ENCODE assay signal across 8 mouse cellular contexts in genomic region chr9:108489702-108490558, GRCm38 (mm10). TPM values are rescaled to one million over a fixed set of nuclear protein-coding genes. Genes with fewer than 3 reads are reported as not detected.
DNase-seq lines count a peak whose midpoint lies in the region; ATAC-seq and TF ChIP-seq lines count a peak whose summit lies in the region.

No protein-coding gene starts in this region.

- no peaks in the 10 kb centered on the region for H3K9me3 ChIP-seq in kidney, postnatal 0 days (replicated peaks; ENCODE audit: low read length)
- no peaks in the 10 kb centered on the region for H3K9me3 ChIP-seq in hindbrain, embryonic 14.5 days (ENCODE audit: control insufficient read depth, low read length)
- no peaks in the 10 kb centered on the region for H3K9me3 ChIP-seq in midbrain, embryonic 15.5 days

- TF ChIP-seq CTCF in kidney, postnatal 0 days (IDR thresholded peaks at IDR 0.05; ENCODE audit: low read depth) = no peak

- peaks cover 73% of the 10 kb centered on the region for H3K36me3 ChIP-seq in kidney, postnatal 0 days (ENCODE audit: insufficient read depth, low read length)
- peaks cover 38% of the 10 kb centered on the region for H3K36me3 ChIP-seq in hindbrain, embryonic 14.5 days (replicated peaks; ENCODE audit: control insufficient read depth, insufficient read depth)
- peaks cover 22% of the 10 kb centered on the region for H3K36me3 ChIP-seq in midbrain, embryonic 15.5 days (replicated peaks)

- no peak for DNase-seq in kidney, postnatal 0 days (ENCODE audit: low spot score)
- no peak for DNase-seq in kidney, postnatal 36 days
- DNase-seq in hindbrain, embryonic 14.5 days (ENCODE audit: low spot score) = no peak
- no peak for DNase-seq in adrenal gland, postnatal 10 days
- no peak for DNase-seq in adrenal gland, postnatal 36 days
- DNase-seq in urinary bladder, postnatal 14 days (ENCODE audit: low spot score) = no peak

- H3K4me2 ChIP-seq in kidney, postnatal 0 days (ENCODE audit: low read length) = peak overlapping the region; percentile 55
- peak overlapping the region; percentile 93 for H3K4me2 ChIP-seq in hindbrain, embryonic 14.5 days (replicated peaks)
- H3K4me2 ChIP-seq in midbrain, embryonic 15.5 days = peak overlapping the region; percentile 92

- H3K27ac ChIP-seq in kidney, postnatal 0 days = peak overlapping the region; percentile 98
- peak overlapping the region; percentile 70 for H3K27ac ChIP-seq in brown adipose tissue, adult 24 weeks (replicated peaks; ENCODE audit: low read depth, low read length)
- H3K27ac ChIP-seq in hindbrain, embryonic 14.5 days = peak overlapping the region; percentile 98
- peak overlapping the region; percentile 95 for H3K27ac ChIP-seq in midbrain, embryonic 15.5 days

- H3K4me1 ChIP-seq in kidney, postnatal 0 days (replicated peaks; ENCODE audit: insufficient read depth, low read length) = peaks cover 9% of the 10 kb centered on the region; the same call in 1 of the 2 replicates
- peaks cover 13% of the 10 kb centered on the region for H3K4me1 ChIP-seq in brown adipose tissue, adult 24 weeks (ENCODE audit: control insufficient read depth, insufficient read depth, insufficient read length, low read length)
- H3K4me1 ChIP-seq in hindbrain, embryonic 14.5 days (replicated peaks; ENCODE audit: control insufficient read depth, insufficient read depth, low read length) = peaks cover 22% of the 10 kb centered on the region
- peaks cover 25% of the 10 kb centered on the region for H3K4me1 ChIP-seq in midbrain, embryonic 15.5 days

- H3K9ac ChIP-seq in kidney, postnatal 0 days (ENCODE audit: low read depth, low read length) = peak overlapping the region; percentile 92
- peak overlapping the region; percentile 90 for H3K9ac ChIP-seq in hindbrain, embryonic 14.5 days
- H3K9ac ChIP-seq in midbrain, embryonic 15.5 days = peak overlapping the region; percentile 83

- peak overlapping the region; percentile 98 for H3K4me3 ChIP-seq in kidney, postnatal 0 days (replicated peaks; ENCODE audit: low read depth, low read length)
- peak overlapping the region; percentile 89 for H3K4me3 ChIP-seq in brown adipose tissue, adult 24 weeks (ENCODE audit: insufficient read depth, low read depth, low read length)
- H3K4me3 ChIP-seq in hindbrain, embryonic 14.5 days (replicated peaks; ENCODE audit: low read length) = peak overlapping the region; percentile 95
- peak overlapping the region; percentile 70 for H3K4me3 ChIP-seq in midbrain, embryonic 15.5 days

- ATAC-seq in kidney, postnatal 0 days (replicated peaks; ENCODE audit: low FRiP score, low read depth) = no peak
- ATAC-seq in hindbrain, embryonic 14.5 days (ENCODE audit: low FRiP score) = peak; percentile 24
- ATAC-seq in midbrain, embryonic 15.5 days (replicated peaks) = peak; percentile 61

- WGBS in kidney, postnatal 0 days = 58% methylated on average over 26 of the region's 26 CpGs
- 66% methylated on average over 26 of the region's 26 CpGs for WGBS in hindbrain, embryonic 14.5 days
- 64% methylated on average over 26 of the region's 26 CpGs for WGBS in midbrain, embryonic 15.5 days

- H3K27me3 ChIP-seq in kidney, postnatal 0 days (ENCODE audit: insufficient read depth, low read length) = no peaks in the 10 kb centered on the region
- no peaks in the 10 kb centered on the region for H3K27me3 ChIP-seq in hindbrain, embryonic 14.5 days (ENCODE audit: control insufficient read depth, insufficient read depth, low read length)
- no peaks in the 10 kb centered on the region for H3K27me3 ChIP-seq in midbrain, embryonic 15.5 days (replicated peaks)

RNA-seq across cellular contexts. Expression of gene Usp19, which starts 0.5 kb away (rescaled TPM):
- 43.8 and 47.4 TPM in 2 replicates for polyA plus RNA-seq in kidney, postnatal 0 days (2015; fragmentation: Nextera tagmentation; extraction: Ambion mirVana)
- 35.9 and 48.5 TPM in 2 replicates for polyA plus RNA-seq in brown adipose tissue, adult 24 weeks (2012; ENCODE audit: insufficient read depth, insufficient read length, missing spikeins)
- polyA plus RNA-seq in hindbrain, embryonic 14.5 days (2014; fragmentation: Nextera tagmentation; extraction: Ambion mirVana) = 64.9 and 69.7 TPM in 2 replicates
- 87.1 and 94.3 TPM in 2 replicates for polyA plus RNA-seq in midbrain, embryonic 15.5 days (2015; fragmentation: Nextera tagmentation; extraction: Ambion mirVana)
- 100 to 1,000 TPM; 124 to 156 TPM for total RNA-seq in adrenal gland, postnatal 10 days (2021)
- 100 to 1,000 TPM; 204 to 213 TPM for total RNA-seq in adrenal gland, postnatal 36 days (2021)

RNA-seq across cellular contexts. Expression of gene Lamb2, which starts 10.4 kb away (rescaled TPM):
- polyA plus RNA-seq in kidney, postnatal 0 days (2015; fragmentation: Nextera tagmentation; extraction: Ambion mirVana) = 35.6 and 38.9 TPM in 2 replicates
- 19.1 and 38.4 TPM in 2 replicates for polyA plus RNA-seq in brown adipose tissue, adult 24 weeks (2012; ENCODE audit: insufficient read depth, insufficient read length, missing spikeins)
- polyA plus RNA-seq in hindbrain, embryonic 14.5 days (2014; fragmentation: Nextera tagmentation; extraction: Ambion mirVana) = 18.9 and 19.4 TPM in 2 replicates
- polyA plus RNA-seq in midbrain, embryonic 15.5 days (2015; fragmentation: Nextera tagmentation; extraction: Ambion mirVana) = 19.1 and 22.7 TPM in 2 replicates
- total RNA-seq in adrenal gland, postnatal 10 days (2021) = 100 to 1,000 TPM; 108 to 131 TPM
- 100 to 1,000 TPM; 117 to 133 TPM for total RNA-seq in adrenal gland, postnatal 36 days (2021)

RNA-seq across cellular contexts. Expression of gene Qars, which starts 17.6 kb away (rescaled TPM):
- polyA plus RNA-seq in kidney, postnatal 0 days (2015; fragmentation: Nextera tagmentation; extraction: Ambion mirVana) = 87.9 and 94.1 TPM in 2 replicates
- 85.0 and 107 TPM in 2 replicates for polyA plus RNA-seq in brown adipose tissue, adult 24 weeks (2012; ENCODE audit: insufficient read depth, insufficient read length, missing spikeins)
- polyA plus RNA-seq in hindbrain, embryonic 14.5 days (2014; fragmentation: Nextera tagmentation; extraction: Ambion mirVana) = 61.6 and 66.6 TPM in 2 replicates
- 64.0 and 64.6 TPM in 2 replicates for polyA plus RNA-seq in midbrain, embryonic 15.5 days (2015; fragmentation: Nextera tagmentation; extraction: Ambion mirVana)
- 100 to 1,000 TPM; 137 to 147 TPM for total RNA-seq in adrenal gland, postnatal 10 days (2021)
- 100 to 1,000 TPM; 191 to 194 TPM for total RNA-seq in adrenal gland, postnatal 36 days (2021)

RNA-seq across cellular contexts. Expression of gene Qrich1, which starts 26.7 kb away (rescaled TPM):
- 87.2 and 87.9 TPM in 2 replicates for polyA plus RNA-seq in kidney, postnatal 0 days (2015; fragmentation: Nextera tagmentation; extraction: Ambion mirVana)
- 40.9 and 45.7 TPM in 2 replicates for polyA plus RNA-seq in brown adipose tissue, adult 24 weeks (2012; ENCODE audit: insufficient read depth, insufficient read length, missing spikeins)
- polyA plus RNA-seq in hindbrain, embryonic 14.5 days (2014; fragmentation: Nextera tagmentation; extraction: Ambion mirVana) = 119 and 128 TPM in 2 replicates
- polyA plus RNA-seq in midbrain, embryonic 15.5 days (2015; fragmentation: Nextera tagmentation; extraction: Ambion mirVana) = 132 and 133 TPM in 2 replicates
- total RNA-seq in adrenal gland, postnatal 10 days (2021) = 100 to 1,000 TPM; 108 to 129 TPM
- total RNA-seq in adrenal gland, postnatal 36 days (2021) = 100 to 1,000 TPM; 106 to 125 TPM

RNA-seq across cellular contexts. Expression of gene Klhdc8b, which starts 28.5 kb away (rescaled TPM):
- 31.1 and 33.5 TPM in 2 replicates for polyA plus RNA-seq in kidney, postnatal 0 days (2015; fragmentation: Nextera tagmentation; extraction: Ambion mirVana)
- 4.4 and 6.9 TPM in 2 replicates for polyA plus RNA-seq in brown adipose tissue, adult 24 weeks (2012; ENCODE audit: insufficient read depth, insufficient read length, missing spikeins)
- 52.8 and 57.2 TPM in 2 replicates for polyA plus RNA-seq in hindbrain, embryonic 14.5 days (2014; fragmentation: Nextera tagmentation; extraction: Ambion mirVana)
- 82.8 and 87.3 TPM in 2 replicates for polyA plus RNA-seq in midbrain, embryonic 15.5 days (2015; fragmentation: Nextera tagmentation; extraction: Ambion mirVana)
- total RNA-seq in adrenal gland, postnatal 10 days (2021) = 10 to 100 TPM; 25.6 to 34.8 TPM
- 10 to 100 TPM; 20.1 to 21.5 TPM for total RNA-seq in adrenal gland, postnatal 36 days (2021)
